Mouse (Mus musculus) Patski (cell line): ENCODE data around the gene Cebpg. TPM values are rescaled to one million over a fixed set of nuclear protein-coding genes. Genes with fewer than 3 reads are reported as not detected.

Experiments
- ATAC-seq: fragments of 100-300 bp; one replicate; pipeline ENCODE4 v1.8.0; 2021
- CTCF ChIA-PET: fragments of 350-600 bp; sonication (Branson Sonifier 250); formaldehyde crosslinking; loops from one replicate; lab custom pipeline; 2022; ENCODE audit warnings: inconsistent platforms; lab: Charles Lee
- POLR2A ChIA-PET: fragments of 350-600 bp; sonication (Branson Sonifier 250); formaldehyde crosslinking; loops from one replicate; lab custom pipeline; 2022; ENCODE audit warnings: antibody characterized with exemption, inconsistent platforms; lab: Charles Lee
- DNase-seq: peaks from one replicate; pipeline ENCODE4 v3.0.0-alpha.2; 2011; ENCODE audit warnings: low read depth, low spot score
- H3K27me3 ChIP-seq: fragments of 371-371 bp; one replicate; pipeline ENCODE4 v1.5.1; 2021
- CTCF ChIP-seq: fragments of 100-300 bp; IDR thresholded peaks from one replicate; pipeline ENCODE4 v1.5.1; 2021
- in situ Hi-C: fragments of 300-500 bp; cut with MboI; formaldehyde crosslinking; loops from 3 replicates; pipeline ENCODE4 v1.11.1; 2018; ENCODE audit warnings: low pct_unique_long_range_greater_than_20kb, mixed read lengths
- polyA plus RNA-seq: library from polyadenylated mRNA; unstranded; gene quantifications from one replicate; pipeline ENCODE4 v1.2.3, GENCODE M21; 2021

The Cebpg gene
- polyA plus RNA-seq, 1 experiment from 2014 or later = 30.2 TPM

DNA sequence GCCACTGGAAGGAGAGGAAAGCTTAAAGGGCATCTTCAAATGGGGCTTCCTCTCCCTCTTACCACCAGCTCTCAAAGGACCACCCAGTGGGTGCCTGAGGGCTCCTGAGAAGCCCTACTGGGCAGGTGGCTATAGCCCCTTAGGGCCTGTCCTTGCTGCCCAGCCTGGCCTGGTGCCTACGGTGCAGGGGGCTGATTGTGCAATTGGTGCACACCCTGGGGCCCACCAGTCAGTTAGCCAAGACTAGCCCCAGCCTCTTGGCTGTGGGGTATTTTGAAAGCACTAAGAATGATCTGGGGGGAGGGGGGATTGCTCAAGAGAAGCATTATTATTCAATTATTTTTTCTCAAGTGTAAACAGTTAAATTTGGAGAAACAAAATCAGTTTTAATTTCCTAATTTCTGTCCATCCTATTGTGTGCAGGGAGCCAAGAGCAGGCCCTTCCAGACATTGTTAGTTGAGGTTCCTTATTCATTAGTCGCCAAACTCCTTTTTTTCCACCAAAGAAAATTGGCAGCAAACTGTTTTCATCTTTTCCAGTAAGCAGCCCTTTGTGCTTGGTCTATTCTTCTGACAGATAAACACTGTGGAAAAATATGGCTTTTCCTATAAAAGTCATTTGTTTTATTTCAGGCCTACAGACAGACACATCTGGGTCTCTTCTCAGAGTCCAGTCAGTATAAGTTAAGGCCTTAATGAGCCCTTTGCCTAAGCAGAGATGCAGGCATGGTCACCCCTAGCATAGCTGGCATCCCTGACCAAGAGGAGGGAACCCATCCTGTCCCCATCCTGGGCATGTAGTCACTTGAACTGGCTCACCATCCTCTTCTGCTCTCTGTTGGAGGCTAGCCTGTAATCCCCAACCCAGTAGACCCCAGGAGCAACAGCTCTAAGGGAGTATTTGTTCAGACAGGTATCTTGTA is 14.8 kb downstream of the Cebpg start:
- no peak for ATAC-seq
- DNase-seq = no peak
- POLR2A ChIA-PET = no interaction called here
- in situ Hi-C loops = no loop called here
- CTCF ChIA-PET = interaction anchor here (1.0 to 1.9 kb wide), 3 partner anchors 35 to 130 kb away, joined by 3 to 6 read pairs (median 4); no protein-coding TSS in a partner anchor
- TF ChIP-seq CTCF = no peak
- H3K27me3 ChIP-seq = no peaks in the 10 kb centered on the region

DNA sequence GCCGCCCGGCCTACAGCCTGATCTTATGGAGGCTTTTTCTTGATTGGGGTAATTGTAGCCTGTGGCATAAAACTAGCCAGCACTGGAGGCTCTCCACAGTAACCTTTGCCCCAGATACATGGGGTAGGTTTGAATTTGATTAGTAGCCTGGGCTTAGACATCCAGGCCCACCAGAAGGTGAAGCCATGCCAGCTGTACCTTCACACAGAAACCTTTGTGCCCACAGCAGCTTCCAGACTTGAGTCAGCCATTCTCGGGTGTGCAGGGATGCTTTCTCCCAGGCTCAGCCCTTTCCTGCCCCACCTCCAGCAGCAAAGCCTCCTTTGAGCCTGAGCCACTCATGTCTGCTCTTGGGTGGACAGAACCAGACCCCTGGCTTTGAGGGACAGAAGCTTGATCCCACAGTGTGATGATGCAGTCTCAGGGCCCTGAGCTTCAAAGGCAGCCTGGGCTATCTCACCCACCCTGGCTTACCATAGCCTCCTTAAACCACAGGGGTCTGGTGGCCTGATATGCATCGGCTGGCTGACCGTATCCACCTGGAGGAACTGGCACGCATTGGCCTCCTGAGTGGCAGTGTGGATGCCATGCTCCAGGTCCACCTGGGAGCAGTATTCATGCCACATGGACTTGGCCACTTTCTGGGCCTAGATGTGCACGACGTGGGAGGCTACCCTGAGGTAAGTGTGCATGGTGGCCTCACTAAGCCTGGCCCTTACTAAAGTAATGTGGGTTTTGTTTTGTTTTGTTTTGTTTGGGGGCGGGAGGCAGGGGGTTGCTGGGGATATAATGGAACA is 16.0 kb downstream of the Cebpg start:
- in situ Hi-C loops = no loop called here
- CTCF ChIA-PET = interaction anchor here (1.0 to 1.9 kb wide), 3 partner anchors 11 to 131 kb away, joined by 3 to 6 read pairs (median 4); no protein-coding TSS in a partner anchor
- no peak for TF ChIP-seq CTCF
- POLR2A ChIA-PET = no interaction called here
- H3K27me3 ChIP-seq = no peaks in the 10 kb centered on the region
- ATAC-seq = no peak
- no peak for DNase-seq

DNA sequence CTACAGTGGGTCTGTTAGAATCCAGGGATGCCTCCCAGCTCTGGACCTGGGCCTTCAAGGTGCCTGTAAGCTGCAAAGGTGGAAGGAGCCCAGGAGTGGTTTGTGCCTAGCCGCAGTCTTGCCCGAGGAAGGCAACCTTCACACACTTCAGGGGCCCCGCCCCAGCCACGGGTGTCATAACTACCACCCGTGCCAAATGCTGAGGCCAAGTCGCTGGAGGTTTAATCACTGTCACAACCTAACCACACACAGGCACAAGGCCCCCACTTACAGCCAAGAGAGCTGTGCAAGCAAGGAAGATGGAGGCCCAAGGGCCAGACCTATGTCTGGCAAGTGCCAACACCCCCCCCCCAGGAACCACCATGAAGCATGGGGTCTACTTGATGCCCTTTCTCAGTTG is 19.0 kb downstream of the Cebpg start:
- in situ Hi-C loops = loop anchor here (5.0 kb wide), 1 partner anchor 135 kb away; no protein-coding TSS in a partner anchor
- no peaks in the 10 kb centered on the region for H3K27me3 ChIP-seq
- DNase-seq = no peak
- ChIA-PET POLR2A (interaction anchor here (0.6 to 0.9 kb wide), 2 partner anchors 100 to 322 kb away, joined by 3 read pairs; no protein-coding TSS in a partner anchor), CTCF (interaction anchor here (1.4 kb wide), 1 partner anchor 11 kb away, joined by 4 read pairs; no protein-coding TSS in a partner anchor)
- ATAC-seq = no peak
- TF ChIP-seq CTCF = no peak

DNA sequence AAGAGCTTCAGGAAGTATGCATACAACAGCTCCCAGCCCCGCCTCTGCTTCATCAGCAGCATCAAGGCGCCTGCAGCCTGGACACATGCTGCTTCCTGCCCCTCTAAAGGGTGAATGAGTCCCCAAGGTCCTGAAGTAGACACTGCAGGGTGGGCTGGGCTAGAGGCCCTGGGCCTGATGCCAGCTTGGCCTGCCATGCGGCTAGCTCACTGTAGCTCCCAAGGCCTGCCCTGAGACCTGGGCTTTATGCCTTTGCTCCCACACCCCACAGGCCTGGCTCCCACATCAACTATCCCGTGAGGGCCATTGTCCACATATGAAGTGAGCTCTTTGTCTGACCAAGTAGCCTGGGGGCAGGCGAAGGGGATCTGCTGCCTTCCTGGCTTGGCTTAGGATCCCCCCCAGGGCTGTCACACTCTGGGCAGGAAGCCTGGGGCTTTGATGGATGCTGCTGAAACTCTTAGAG is 20.1 kb downstream of the Cebpg start:
- POLR2A ChIA-PET = no interaction called here
- ATAC-seq (peak; percentile 31), DNase-seq (no peak)
- in situ Hi-C loops = loop anchor here (5.0 kb wide), 1 partner anchor 136 kb away; no protein-coding TSS in a partner anchor
- no peak for TF ChIP-seq CTCF
- H3K27me3 ChIP-seq = no peaks in the 10 kb centered on the region
- CTCF ChIA-PET = interaction anchor here (0.8 to 4.1 kb wide), 2 partner anchors 10 to 134 kb away, joined by 3 to 19 read pairs; no protein-coding TSS in a partner anchor

DNA sequence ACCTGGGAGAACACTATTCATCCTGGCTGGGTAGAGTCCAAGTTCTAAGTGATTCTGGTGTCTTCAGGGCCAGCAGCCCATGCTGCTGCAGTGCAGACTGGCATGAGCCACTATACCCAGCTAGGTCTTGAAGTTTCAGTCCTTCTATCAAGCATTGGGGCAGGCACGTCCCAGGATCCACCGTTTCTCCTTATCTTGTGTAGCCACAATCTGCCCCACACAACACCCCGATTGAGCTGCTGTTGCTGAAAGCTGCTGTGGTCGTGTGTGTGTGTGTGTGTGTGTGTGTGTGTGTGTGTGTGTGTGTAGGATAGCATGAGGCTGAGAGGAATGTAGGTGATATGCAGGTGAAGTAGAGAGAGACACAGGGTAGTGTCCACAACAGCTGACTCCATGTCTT is 20.8 kb downstream of the Cebpg start:
- POLR2A ChIA-PET = interaction anchor here (1.4 kb wide), 1 partner anchor 10 kb away, joined by 3 read pairs; no protein-coding TSS in a partner anchor
- TF ChIP-seq CTCF = no peak
- DNase-seq (no peak), ATAC-seq (no peak)
- no peaks in the 10 kb centered on the region for H3K27me3 ChIP-seq
- CTCF ChIA-PET = interaction anchor here (0.8 to 4.1 kb wide), 6 partner anchors 9 to 135 kb away, joined by 3 to 19 read pairs (median 3); no protein-coding TSS in a partner anchor
- in situ Hi-C loops = loop anchor here (5.0 kb wide), 1 partner anchor 137 kb away; no protein-coding TSS in a partner anchor

GRCm38 (mm10) chr7:35035141-35035553 is 21.2 kb downstream of the Cebpg start:
- no peak for TF ChIP-seq CTCF
- CTCF ChIA-PET = interaction anchor here (0.9 to 4.1 kb wide), 5 partner anchors 10 to 135 kb away, joined by 3 to 19 read pairs (median 3); no protein-coding TSS in a partner anchor
- ATAC-seq (peak; percentile 10), DNase-seq (no peak)
- in situ Hi-C loops = loop anchor here (5.0 kb wide), 1 partner anchor 137 kb away; no protein-coding TSS in a partner anchor
- no peaks in the 10 kb centered on the region for H3K27me3 ChIP-seq
- POLR2A ChIA-PET = interaction anchor here (1.4 kb wide), 1 partner anchor 10 kb away, joined by 3 read pairs; no protein-coding TSS in a partner anchor

DNA sequence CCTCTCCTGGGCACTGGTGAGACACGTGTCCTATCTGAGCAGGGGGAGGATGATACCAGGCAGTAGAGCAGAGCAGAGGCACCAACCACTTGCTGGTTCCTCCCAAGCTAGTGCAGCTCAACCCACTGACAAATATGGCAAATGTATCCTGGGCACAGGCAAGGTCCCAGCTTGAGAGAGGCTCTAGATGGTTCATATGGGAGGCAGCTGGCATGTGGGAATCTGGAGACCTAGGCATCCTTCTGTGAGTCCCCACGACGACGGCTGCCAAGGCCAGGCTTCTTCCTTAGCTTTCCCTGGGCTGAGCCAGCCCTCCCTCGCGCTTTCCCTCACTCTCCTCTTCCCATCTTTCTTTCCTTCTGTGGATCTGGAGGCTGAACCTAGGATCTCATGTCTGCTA is 25.8 kb downstream of the Cebpg start:
- in situ Hi-C loops = no loop called here
- no peak for TF ChIP-seq CTCF
- ChIA-PET CTCF (interaction anchor here (1.0 to 1.2 kb wide), 2 partner anchors 140 to 141 kb away, joined by 3 to 4 read pairs; no protein-coding TSS in a partner anchor), POLR2A (no interaction called here)
- DNase-seq = no peak
- no peak for ATAC-seq
- no peaks in the 10 kb centered on the region for H3K27me3 ChIP-seq

DNA sequence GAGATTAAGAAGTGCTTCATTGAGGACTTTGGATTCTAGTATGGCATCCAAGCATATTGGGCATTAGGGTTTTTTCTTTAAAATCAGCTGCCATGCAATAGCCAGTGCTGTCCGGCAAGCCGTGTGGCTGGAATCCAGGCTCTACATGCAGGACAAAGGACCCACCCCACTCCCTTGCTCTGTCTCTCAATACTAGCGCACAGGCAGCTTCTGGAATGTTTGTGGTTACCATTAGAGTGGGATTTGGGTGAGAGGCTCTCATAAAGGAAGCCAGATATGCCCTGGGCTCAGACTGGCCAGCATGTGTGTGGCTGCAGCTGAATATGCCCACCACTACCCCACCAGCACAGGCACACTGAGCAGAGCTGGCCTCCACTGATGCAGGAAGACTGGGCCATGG is 26.7 kb downstream of the Cebpg start:
- CTCF ChIA-PET = interaction anchor here (5.4 kb wide), 1 partner anchor 142 kb away, joined by 61 read pairs; no protein-coding TSS in a partner anchor
- DNase-seq = no peak
- POLR2A ChIA-PET = interaction anchor here (0.7 to 1.7 kb wide), 2 partner anchors 13 to 40 kb away, joined by 5 to 7 read pairs; no protein-coding TSS in a partner anchor
- in situ Hi-C loops = loop anchor here (10.0 kb wide), 1 partner anchor 235 kb away; no protein-coding TSS in a partner anchor
- TF ChIP-seq CTCF = no peak
- no peaks in the 10 kb centered on the region for H3K27me3 ChIP-seq
- peak; percentile 74 for ATAC-seq

DNA sequence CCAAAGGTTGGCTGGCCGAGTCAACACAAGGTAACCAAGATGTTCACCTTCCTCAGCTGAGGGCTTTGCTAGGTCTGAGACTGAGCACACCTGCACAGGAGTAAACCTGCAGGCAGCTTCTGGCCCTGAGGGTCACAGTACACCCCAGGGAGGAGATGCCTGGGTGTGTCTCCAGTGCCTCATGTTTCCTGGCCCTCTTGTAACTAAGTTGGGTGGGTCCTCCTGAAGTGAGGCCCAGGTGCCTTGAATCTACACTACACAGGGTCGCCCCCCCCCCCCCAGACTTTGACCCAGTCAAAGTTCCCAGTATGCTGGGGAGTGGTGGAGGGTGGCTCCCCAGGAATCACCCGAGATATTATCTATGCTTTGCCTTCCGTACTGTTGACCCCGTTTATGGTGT is 27.1 kb downstream of the Cebpg start:
- CTCF ChIA-PET = interaction anchor here (1.0 to 5.4 kb wide), 4 partner anchors 22 to 180 kb away, joined by 3 to 61 read pairs (median 4); no protein-coding TSS in a partner anchor
- no peak for ATAC-seq
- no peaks in the 10 kb centered on the region for H3K27me3 ChIP-seq
- POLR2A ChIA-PET = interaction anchor here (0.7 to 1.7 kb wide), 2 partner anchors 14 to 40 kb away, joined by 5 to 7 read pairs; no protein-coding TSS in a partner anchor
- TF ChIP-seq CTCF = no peak
- DNase-seq = no peak
- in situ Hi-C loops = loop anchor here (10.0 kb wide), 1 partner anchor 236 kb away; no protein-coding TSS in a partner anchor
